ENCODE assay signal across 19 mouse cellular contexts in the genomic region with DNA sequence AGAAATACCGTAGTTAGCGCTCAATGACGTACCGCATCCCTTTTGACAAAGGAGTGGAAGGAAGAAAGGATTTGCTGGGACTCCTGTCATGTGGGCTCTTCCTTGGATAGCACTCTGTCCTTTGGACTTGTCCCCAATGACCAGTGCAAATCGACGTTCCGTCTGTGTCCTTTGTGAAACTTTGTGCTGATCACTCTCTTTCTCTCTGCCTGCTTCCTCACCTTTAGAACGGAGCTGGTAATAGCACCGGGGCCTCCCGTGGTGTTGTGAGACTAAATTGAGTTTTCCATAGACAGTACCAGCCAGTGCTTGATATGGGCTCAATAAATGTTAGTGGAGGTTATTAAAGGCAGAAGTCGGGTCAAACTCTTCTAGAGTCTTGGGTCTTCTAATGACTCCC. TPM values are rescaled to one million over a fixed set of nuclear protein-coding genes. Genes with fewer than 3 reads are reported as not detected.
"Had no signal": no experiment of that assay in that cellular context is flagged by ENCODE, and none has a peak within 500 bp of the region (broad histone marks: within the 10 kb centered on the region; RNA-seq: fewer than 3 reads in every experiment).

No protein-coding gene starts in this region.

- H3K27ac ChIP-seq: lung, embryonic 15.5 days; midbrain, embryonic 10.5 days; midbrain, embryonic 12.5 days; neural tube, embryonic 13.5 days; neural tube, embryonic 15.5 days had no signal

- H3K27me3 ChIP-seq: lung, embryonic 15.5 days had no signal

- H3K4me3 ChIP-seq: lung, embryonic 15.5 days; midbrain, embryonic 10.5 days; midbrain, embryonic 12.5 days; myocyte; neural tube, embryonic 13.5 days; neural tube, embryonic 15.5 days had no signal

- DNase-seq: liver, postnatal 0 days; lung, adult 2 months; lung, postnatal 4 days; midbrain, embryonic 14.5 days; retina, postnatal 1 day; right cerebral cortex, adult 18-20 months; right cerebral cortex, postnatal 25 days; right cerebral cortex, postnatal 4 days; spleen, adult 18-20 months; thymus, adult 18-20 months; thymus, postnatal 14 days; thymus, postnatal 36 days had no signal

- H3K36me3 ChIP-seq: lung, embryonic 15.5 days; midbrain, embryonic 10.5 days; midbrain, embryonic 12.5 days; neural tube, embryonic 13.5 days; neural tube, embryonic 15.5 days had no signal

- H3K9ac ChIP-seq: liver, postnatal 0 days; lung, embryonic 15.5 days; midbrain, embryonic 12.5 days; neural tube, embryonic 13.5 days; neural tube, embryonic 15.5 days had no signal

RNA-seq across cellular contexts. Expression of a gene that starts 6.6 kb away (rescaled TPM):
- total RNA-seq: megakaryocyte, adult 5-6 weeks had no signal

RNA-seq across cellular contexts. Expression of a gene that starts 56.4 kb away (rescaled TPM):
- polyA plus RNA-seq: liver, postnatal 0 days had no signal
